Mouse (Mus musculus) lung, postnatal 14 days (tissue): ENCODE measurements around the gene Klf17.
A peak's percentile ranks its signal among the peaks of the same experiment; 100 is the strongest.
"Not testable (repeated sequence)": the region's sequence is repeated elsewhere in the genome, so short reads cannot be mapped to it uniquely, and the experiment has no call there.

Source experiments
- DNase-seq: peaks from one replicate; pipeline ENCODE4 v3.0.0; 2021

Gene Klf17

GRCm38 (mm10) chr4:117765416-117765815 lies at the start of gene Klf17:
Gene Klf17 (minus strand): TSS chr4:117765648.
- no peak for DNase-seq

GRCm38 (mm10) chr4:117814333-117814732 lies 48.9 kb upstream of the Klf17 start:
- DNase-seq: peak; percentile 50

GRCm38 (mm10) chr4:117813591-117814192 lies 48.2 kb upstream of the Klf17 start:
- DNase-seq: peak; percentile 65

- no peak for DNase-seq
Observed at GRCm38 (mm10) chr4:117810933-117811332, 45.5 kb upstream of the Klf17 start.

- DNase-seq: peak; percentile 56
Observed at GRCm38 (mm10) chr4:117806992-117807391, 41.5 kb upstream of the Klf17 start.

GRCm38 (mm10) chr4:117799904-117800303 lies 34.5 kb upstream of the Klf17 start:
- DNase-seq: no peak

GRCm38 (mm10) chr4:117788308-117788707 lies 22.9 kb upstream of the Klf17 start:
- DNase-seq: no peak

GRCm38 (mm10) chr4:117786963-117787362 lies 21.5 kb upstream of the Klf17 start:
- DNase-seq: no peak

GRCm38 (mm10) chr4:117782908-117783307 lies 17.5 kb upstream of the Klf17 start:
- no peak for DNase-seq

GRCm38 (mm10) chr4:117772960-117773359 lies 7.5 kb upstream of the Klf17 start:
- DNase-seq: no peak

GRCm38 (mm10) chr4:117770935-117771334 lies 5.5 kb upstream of the Klf17 start:
- DNase-seq: peak; percentile 83

GRCm38 (mm10) chr4:117760151-117760550 lies 5.3 kb downstream of the Klf17 start:
- DNase-seq: no peak

GRCm38 (mm10) chr4:117752469-117752868 lies 13.0 kb downstream of the Klf17 start:
- not testable (repeated sequence) for DNase-seq

- DNase-seq: peak; percentile 12
Observed at GRCm38 (mm10) chr4:117737559-117737958, 27.9 kb downstream of the Klf17 start.

- no peak for DNase-seq
Observed at GRCm38 (mm10) chr4:117731926-117732325, 33.5 kb downstream of the Klf17 start.

- DNase-seq: no peak
Observed at GRCm38 (mm10) chr4:117724112-117724511, 41.3 kb downstream of the Klf17 start, which contains the start of gene Gm12845. Gene Gm12845 (plus strand): TSS chr4:117724412.

- DNase-seq: no peak
Observed at GRCm38 (mm10) chr4:117713303-117714098, 51.9 kb downstream of the Klf17 start.

- DNase-seq: no peak
Observed at GRCm38 (mm10) chr4:117712314-117712713, 53.1 kb downstream of the Klf17 start.

- DNase-seq: no peak
Observed at GRCm38 (mm10) chr4:117708780-117709550, 56.5 kb downstream of the Klf17 start.
